Mouse (Mus musculus) stomach, postnatal 0 days (tissue): Measurements from ENCODE around the gene Ccser2. TPM values are rescaled to one million over a fixed set of nuclear protein-coding genes. Genes with fewer than 3 reads are reported as not detected.

Experiments
- ATAC-seq: fragments of 200-750 bp; cut with Nextera tagmentation; 2 replicates; pipeline ENCODE4 v1.8.0; 2017; ENCODE audit not compliant: low FRiP score, low TSS enrichment
- DNase-seq: peaks from one replicate; pipeline ENCODE4 v3.0.0-alpha.2; 2016; ENCODE audit warnings: low spot score
- H3K27ac ChIP-seq: fragments of 300-500 bp; sonication (generic); replicated peaks from 2 replicates; pipeline ENCODE4 v1.5.1; 2014; ENCODE audit warnings: mild to moderate bottlenecking, control low read depth
- H3K27me3 ChIP-seq: fragments of 300-500 bp; sonication (generic); 2 replicates; pipeline ENCODE4 v1.6.1; 2014; ENCODE audit warnings: low read length; ENCODE audit not compliant: control insufficient read depth, insufficient read depth
- H3K36me3 ChIP-seq: fragments of 300-500 bp; sonication (generic); 2 replicates; pipeline ENCODE4 v1.6.1; 2014; ENCODE audit warnings: low read length, mixed read lengths; ENCODE audit not compliant: control insufficient read depth, insufficient read depth
- H3K4me1 ChIP-seq: fragments of 300-500 bp; sonication (generic); replicated peaks from 2 replicates; pipeline ENCODE4 v1.6.1; 2014; ENCODE audit warnings: antibody characterized with exemption; ENCODE audit not compliant: control insufficient read depth, insufficient read depth
- H3K4me2 ChIP-seq: fragments of 300-500 bp; sonication (generic); replicated peaks from 2 replicates; pipeline ENCODE4 v1.6.1; 2014; ENCODE audit warnings: low read depth, mild to moderate bottlenecking, control low read depth, moderate library complexity
- H3K4me3 ChIP-seq: fragments of 300-500 bp; sonication (generic); 2 replicates; pipeline ENCODE4 v1.5.1; 2014; ENCODE audit warnings: low read depth, low read length, control low read depth
- H3K9ac ChIP-seq: fragments of 300-500 bp; sonication (generic); 2 replicates; pipeline ENCODE4 v1.6.1; 2014; ENCODE audit warnings: mild to moderate bottlenecking, low read length, control low read depth, mixed read lengths
- H3K9me3 ChIP-seq: fragments of 300-500 bp; sonication (generic); 2 replicates; pipeline ENCODE4 v1.6.1; 2016; ENCODE audit warnings: low read length; ENCODE audit not compliant: control insufficient read depth
- CTCF ChIP-seq: IDR thresholded peaks from 2 replicates; pipeline ENCODE4 v1.5.1; 2016; ENCODE audit warnings: antibody characterized with exemption, low read depth, mild to moderate bottlenecking, moderate library complexity
- EP300 ChIP-seq: optimal IDR thresholded peaks from 2 replicates; pipeline ENCODE3; 2016; ENCODE audit warnings: antibody characterized with exemption
- WGBS: fragments of 180-500 bp; shearing (Covaris S2); extraction: QIAGEN DNeasy Blood & Tissue Kit; methylation state at CpG from one replicate; pipeline ENCODE4 v1.1.7; 2014; 5-methylcytosine and 5-hydroxymethylcytosine counted together
- polyA plus RNA-seq: library from polyadenylated mRNA; unstranded; fragments of >200 nt; fragmentation: Nextera tagmentation; extraction: Ambion mirVana; gene quantifications from 2 replicates; pipeline ENCODE4 v1.2.1, GENCODE M21; 2015

The Ccser2 gene
- polyA plus RNA-seq, 1 experiment from 2014 or later, result 19.7 TPM

GRCm38 (mm10) chr14:36885117-36885516 is 83.5 kb downstream of the Ccser2 start:
- Histone ChIP-seq H3K4me1 (no peaks in the 10 kb centered on the region), H3K9ac (no peak overlapping the region), H3K4me2 (no peak overlapping the region), H3K9me3 (no peaks in the 10 kb centered on the region), H3K36me3 (no peaks in the 10 kb centered on the region), H3K4me3 (no peak overlapping the region), H3K27me3 (no peaks in the 10 kb centered on the region), H3K27ac (no peak overlapping the region)
- 88% methylated on average over 1 of the region's 1 CpGs for WGBS
- no peak for DNase-seq
- TF ChIP-seq EP300, result no peak
- no peak for TF ChIP-seq CTCF
- no peak for ATAC-seq

- no peak for TF ChIP-seq CTCF
- no peak for TF ChIP-seq EP300
Measured at GRCm38 (mm10) chr14:36883576-36883975, 85.0 kb downstream of the Ccser2 start.

GRCm38 (mm10) chr14:36870257-36870656 is 98.3 kb downstream of the Ccser2 start:
- H3K4me2 ChIP-seq, result no peak overlapping the region

More at GRCm38 (mm10) chr14:36883576-36883975, 85.0 kb downstream of the Ccser2 start:
- no peak overlapping the region for H3K4me2 ChIP-seq
- DNase-seq (no peak), ATAC-seq (no peak)
- H3K27me3 ChIP-seq, result no peaks in the 10 kb centered on the region
- WGBS, result 33% methylated on average over 3 of the region's 3 CpGs
- H3K4me3 ChIP-seq, result no peak overlapping the region
- no peak overlapping the region for H3K9ac ChIP-seq
- H3K36me3 ChIP-seq, result peaks cover 6% of the 10 kb centered on the region
- H3K9me3 ChIP-seq, result no peaks in the 10 kb centered on the region
- no peak overlapping the region for H3K27ac ChIP-seq
- H3K4me1 ChIP-seq, result no peaks in the 10 kb centered on the region

GRCm38 (mm10) chr14:36868769-36869362 is 99.7 kb downstream of the Ccser2 start:
- Histone ChIP-seq H3K36me3 (no peaks in the 10 kb centered on the region), H3K27ac (no peak overlapping the region), H3K9ac (no peak overlapping the region), H3K4me1 (no peaks in the 10 kb centered on the region), H3K4me3 (no peak overlapping the region), H3K9me3 (no peaks in the 10 kb centered on the region), H3K4me2 (no peak overlapping the region), H3K27me3 (no peaks in the 10 kb centered on the region)
- 63% methylated on average over 14 of the region's 14 CpGs for WGBS
- TF ChIP-seq CTCF (no peak), EP300 (no peak)
- no peak for ATAC-seq
- no peak for DNase-seq

More at GRCm38 (mm10) chr14:36870257-36870656, 98.3 kb downstream of the Ccser2 start:
- H3K4me3 ChIP-seq, result no peak overlapping the region
- H3K9me3 ChIP-seq, result no peaks in the 10 kb centered on the region
- H3K27ac ChIP-seq, result no peak overlapping the region
- TF ChIP-seq CTCF (no peak), EP300 (no peak)
- ATAC-seq, result no peak
- H3K9ac ChIP-seq, result no peak overlapping the region
- DNase-seq, result no peak
- H3K4me1 ChIP-seq, result no peaks in the 10 kb centered on the region
- no peaks in the 10 kb centered on the region for H3K27me3 ChIP-seq
- H3K36me3 ChIP-seq, result no peaks in the 10 kb centered on the region
- 71% methylated on average over 6 of the region's 6 CpGs for WGBS

- no peaks in the 10 kb centered on the region for H3K27me3 ChIP-seq
- no peak overlapping the region for H3K4me2 ChIP-seq
- TF ChIP-seq EP300 (no peak), CTCF (peak; percentile 85)
- no peak overlapping the region for H3K9ac ChIP-seq
- 18% methylated on average over 6 of the region's 6 CpGs for whole genome bisulfite sequencing
- DNase-seq (peak; percentile 45), ATAC-seq (no peak; the same call in 1 of the 2 replicates)
- H3K4me3 ChIP-seq, result no peak overlapping the region
- H3K9me3 ChIP-seq, result no peaks in the 10 kb centered on the region
- H3K36me3 ChIP-seq, result no peaks in the 10 kb centered on the region
- H3K27ac ChIP-seq, result no peak overlapping the region
- no peaks in the 10 kb centered on the region for H3K4me1 ChIP-seq
Measured at GRCm38 (mm10) chr14:36866966-36867700, 101.4 kb downstream of the Ccser2 start.

- TF ChIP-seq CTCF, result peak; percentile 96
- TF ChIP-seq EP300, result no peak
- H3K4me3 ChIP-seq, result peak overlapping the region; percentile 32
- H3K36me3 ChIP-seq, result no peaks in the 10 kb centered on the region
- no peak overlapping the region for H3K27ac ChIP-seq
- H3K4me2 ChIP-seq, result peak overlapping the region; percentile 55
- H3K9me3 ChIP-seq, result no peaks in the 10 kb centered on the region
- H3K9ac ChIP-seq, result peak overlapping the region; percentile 39; the same call in 1 of the 2 replicates
- DNase-seq, result peak; percentile 90
- H3K4me1 ChIP-seq, result no peaks in the 10 kb centered on the region
- WGBS, result 22% methylated on average over 15 of the region's 15 CpGs
- H3K27me3 ChIP-seq, result no peaks in the 10 kb centered on the region
- peak; percentile 82 for ATAC-seq
Measured at GRCm38 (mm10) chr14:36863877-36864489, 104.6 kb downstream of the Ccser2 start.
